Mouse (Mus musculus): ENCODE measurements around the gene Tbrg4. TPM values are rescaled to one million over a fixed set of nuclear protein-coding genes. Genes with fewer than 3 reads are reported as not detected.
A peak's percentile ranks its signal among the peaks of the same experiment; 100 is the strongest.

Tbrg4 gene
- polyA plus RNA-seq, 3 experiments from 2014 or later, result 29.0 to 32.2 (median 31.4) TPM

GRCm38 (mm10) chr11:6589838-6590237, 36.0 kb downstream of the Tbrg4 start:
- ATAC-seq, result no peak

- ATAC-seq, result no peak
Observed at GRCm38 (mm10) chr11:6588295-6588694, 37.6 kb downstream of the Tbrg4 start.

GRCm38 (mm10) chr11:6587249-6587940, 38.5 kb downstream of the Tbrg4 start:
- ATAC-seq, result no peak

GRCm38 (mm10) chr11:6586660-6587059, 39.2 kb downstream of the Tbrg4 start:
- no peak for ATAC-seq

- no peak for ATAC-seq
Observed at GRCm38 (mm10) chr11:6585748-6586147, 40.1 kb downstream of the Tbrg4 start.

- no peak for ATAC-seq
Observed at GRCm38 (mm10) chr11:6581560-6581959, 44.3 kb downstream of the Tbrg4 start.

- ATAC-seq, result no peak
Observed at GRCm38 (mm10) chr11:6580065-6580750, 45.7 kb downstream of the Tbrg4 start.

- ATAC-seq, result no peak
Observed at GRCm38 (mm10) chr11:6579361-6579760, 46.5 kb downstream of the Tbrg4 start.

- ATAC-seq, result no peak
Observed at GRCm38 (mm10) chr11:6576151-6576550, 49.7 kb downstream of the Tbrg4 start.

GRCm38 (mm10) chr11:6569410-6569777, 56.5 kb downstream of the Tbrg4 start:
- no peak for ATAC-seq

- no peak for ATAC-seq
Observed at GRCm38 (mm10) chr11:6568584-6569409, 57.1 kb downstream of the Tbrg4 start.

GRCm38 (mm10) chr11:6567951-6568350, 57.9 kb downstream of the Tbrg4 start:
- ATAC-seq, result peak; percentile 82

GRCm38 (mm10) chr11:6566496-6566895, 59.4 kb downstream of the Tbrg4 start:
- no peak for ATAC-seq

Other genes starting within 250 kb of the Tbrg4 start
- 10 to 100 TPM; 40.6 to 60.2 (median 44.9) TPM for gene Zmiz2, start 237.0 kb downstream of the Tbrg4 start, polyA plus RNA-seq (2017; shearing (Covaris generic))
- gene Ppia, start 210.6 kb downstream of the Tbrg4 start, polyA plus RNA-seq (2017; shearing (Covaris generic)), result 1,000 to 10,000 TPM; 2,486 to 3,282 (median 2,929) TPM
- 100 to 1,000 TPM; 131 to 311 (median 156) TPM for gene H2afv, start 181.6 kb downstream of the Tbrg4 start, polyA plus RNA-seq (2017; shearing (Covaris generic))
- 10 to 100 TPM; 21.0 to 26.1 (median 23.7) TPM for gene Purb, start 150.2 kb downstream of the Tbrg4 start, polyA plus RNA-seq (2017; shearing (Covaris generic))
- 100 to 1,000 TPM; 117 to 248 (median 132) TPM for gene Myo1g, start 105.1 kb downstream of the Tbrg4 start, polyA plus RNA-seq (2017; shearing (Covaris generic))
- gene Ccm2, start 79.2 kb downstream of the Tbrg4 start, polyA plus RNA-seq (2017; shearing (Covaris generic)), result 100 to 1,000 TPM in 2 of 3 experiments, 10 to 100 TPM in 1; 98.6 to 202 (median 183) TPM
- gene Nacad, start 20.0 kb downstream of the Tbrg4 start, polyA plus RNA-seq (2017; shearing (Covaris generic)), result not detected
- not detected for gene Wap, start 12.6 kb upstream of the Tbrg4 start, polyA plus RNA-seq (2017; shearing (Covaris generic))
- gene Ramp3, start 32.5 kb upstream of the Tbrg4 start, polyA plus RNA-seq (2017; shearing (Covaris generic)), result 1 to 10 TPM; 4.2 to 6.8 (median 5.6) TPM
- not detected for gene Gm11983, start 211.6 kb upstream of the Tbrg4 start, polyA plus RNA-seq (2017; shearing (Covaris generic))

Measured in inflammation-experienced regulatory T-cells, adult 6 months (primary cell).